Mouse (Mus musculus) small intestine, adult 2 months (tissue): ENCODE results near the gene Nipsnap1.

Experiments
- CTCF ChIP-seq: fragments of 200-500 bp; IDR thresholded peaks from 2 replicates; pipeline ENCODE4 v1.5.1; 2012; ENCODE audit warnings: low read depth, mild to moderate bottlenecking, control low read depth, inconsistent platforms, low read length, moderate library complexity, mixed read lengths; ENCODE audit not compliant: insufficient replicate concordance, insufficient read length; ENCODE audit errors: extremely low read depth
- POLR2A ChIP-seq: fragments of 200-500 bp; IDR thresholded peaks from 2 replicates; pipeline ENCODE4 v1.6.1; 2012; ENCODE audit warnings: low read depth, mild to moderate bottlenecking, control low read depth, inconsistent platforms, low read length, moderate library complexity

DNA sequence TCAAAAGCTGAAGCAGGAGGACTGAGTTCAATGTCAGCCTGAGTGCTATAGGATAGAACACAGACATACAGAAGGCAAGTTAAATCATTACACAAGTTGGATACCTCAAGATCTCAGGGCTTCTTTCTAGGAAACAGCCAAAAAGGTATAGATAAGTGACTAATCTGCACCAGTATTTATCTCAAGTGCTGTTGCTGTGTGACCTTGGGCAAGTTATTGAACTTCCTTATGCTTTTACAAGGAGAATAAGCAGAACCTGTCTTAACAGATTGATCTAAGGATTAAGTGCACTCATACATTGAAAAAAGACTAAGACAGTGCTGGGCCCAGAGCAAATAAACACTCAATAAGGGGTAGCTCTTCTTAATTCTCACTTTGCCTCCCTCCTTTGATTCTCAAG lies 46.4 kb upstream of the Nipsnap1 start:
- TF ChIP-seq CTCF (no peak), POLR2A (no peak)
